Mouse (Mus musculus) adipose tissue, adult 10 weeks (tissue): ENCODE data around the gene Vmn2r13. TPM values are rescaled to one million over a fixed set of nuclear protein-coding genes. Genes with fewer than 3 reads are reported as not detected.

Experiments
- polyA plus RNA-seq: library from polyadenylated mRNA; stranded (reverse); fragments of 350-450 nt; fragmentation: Illumina TruSeq; extraction: RNeasy Lipid Tissue Mini Kit (QIAGEN cat#74804); gene quantifications from one replicate; pipeline ENCODE4 v1.2.3, GENCODE M21; 2014; ENCODE audit warnings: low read depth, low replicate concordance

The Vmn2r13 gene
- not detected for polyA plus RNA-seq

GRCm38 (mm10) chr5:109192099-109192498 is at the start of gene Vmn2r13:
Gene Vmn2r13, minus strand, starts transcription at chr5:109192199.

DNA sequence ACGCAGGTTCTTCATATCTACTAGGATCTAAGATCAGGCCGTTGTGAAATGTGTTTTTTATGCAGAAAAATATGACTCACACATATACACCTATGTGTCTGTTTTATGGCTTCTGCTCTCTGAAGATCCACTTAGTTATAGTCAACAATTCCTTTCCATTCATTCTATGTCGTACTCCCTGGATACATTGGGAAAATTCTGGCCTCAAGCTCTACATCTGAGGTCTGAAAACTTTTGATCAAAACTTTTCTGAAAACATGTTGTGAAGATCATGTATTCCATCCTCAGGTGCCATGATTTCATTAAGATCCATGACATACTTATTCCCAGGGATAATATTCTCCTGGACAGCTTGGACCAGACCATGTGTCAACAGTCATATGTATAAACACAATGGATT is 32.6 kb upstream of the Vmn2r13 start, which contains the start of gene Vmn2r14:
Gene Vmn2r14, minus strand, starts transcription at position 101 of the 400 bp plus-strand sequence.

Other genes with a start within 250 kb of the Vmn2r13 start
- gene Vmn2r10, start 185.7 kb downstream of the Vmn2r13 start, polyA plus RNA-seq: not detected
- not detected for gene Vmn2r11, start 132.6 kb downstream of the Vmn2r13 start, polyA plus RNA-seq
- gene Vmn2r12, start 94.2 kb downstream of the Vmn2r13 start, polyA plus RNA-seq: not detected
- gene Vmn2r14, start 32.5 kb upstream of the Vmn2r13 start, polyA plus RNA-seq: not detected
- not detected for gene Vmn2r15, start 105.4 kb upstream of the Vmn2r13 start, polyA plus RNA-seq
- not detected for gene Vmn2r16, start 138.0 kb upstream of the Vmn2r13 start, polyA plus RNA-seq
- gene Vmn2r17, start 227.5 kb upstream of the Vmn2r13 start, polyA plus RNA-seq: not detected